10 mouse cellular contexts compared by ENCODE assay signal in the genomic region with DNA sequence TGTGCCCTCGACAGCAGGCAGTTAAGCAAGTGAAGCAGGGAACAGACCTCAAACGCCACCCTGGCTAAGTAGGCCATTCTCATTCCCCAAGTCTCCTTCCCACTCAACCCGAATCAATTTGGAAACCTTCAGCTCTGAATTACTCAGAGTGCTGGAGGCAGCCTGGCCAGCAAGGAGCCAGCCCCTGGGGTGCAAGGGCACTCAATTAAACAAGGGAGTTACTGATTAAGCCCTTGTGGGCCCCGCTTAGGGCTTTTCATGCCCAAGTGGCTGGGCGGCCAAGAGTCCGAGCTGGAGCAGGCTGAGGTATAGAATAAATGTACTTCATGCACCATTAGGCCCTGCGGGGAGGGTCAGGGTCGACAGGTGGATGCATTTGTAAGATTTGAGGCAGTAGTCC. TPM values are rescaled to one million over a fixed set of nuclear protein-coding genes. Genes with fewer than 3 reads are reported as not detected.
DNase-seq lines count a peak whose midpoint lies in the region; ATAC-seq lines count a peak whose summit lies in the region.
"Had no signal": no experiment of that assay in that cellular context is flagged by ENCODE, and none has a peak within 500 bp of the region (broad histone marks: within the 10 kb centered on the region; RNA-seq: fewer than 3 reads in every experiment).

No protein-coding gene starts in this region.

- 19% methylated on average over 8 of the region's 8 CpGs for WGBS in neural tube, embryonic 15.5 days
- WGBS in kidney, embryonic 14.5 days: 24% methylated on average over 8 of the region's 8 CpGs

- DNase-seq in adrenal gland, postnatal 14 days: peak; percentile 12
- no peak for DNase-seq in adrenal gland, adult (ENCODE audit: inconsistent age in 2 of 2, low spot score in 1 of 2)
- no peak for DNase-seq in neural tube, embryonic 10.5 days (ENCODE audit: extremely low spot score, low spot score)
- peak; percentile 64 for DNase-seq in retina, embryonic 14.5 days (ENCODE audit: low spot score)
- no peak for DNase-seq in gastrocnemius, adult 18-20 months (ENCODE audit: low spot score)

- no peaks in the 10 kb centered on the region for H3K36me3 ChIP-seq in neural tube, embryonic 15.5 days
- no peaks in the 10 kb centered on the region for H3K36me3 ChIP-seq in kidney, embryonic 14.5 days (ENCODE audit: control insufficient read depth, insufficient read depth, low read length)
- H3K36me3 ChIP-seq: embryonic facial prominence, embryonic 12.5 days had no signal

- 0 out of 2 replicates have a peak, but pooled peaks have one; percentile 45 for ATAC-seq in neural tube, embryonic 15.5 days (ENCODE audit: low FRiP score)
- peak; percentile 93 for ATAC-seq in kidney, embryonic 14.5 days (ENCODE audit: low FRiP score, low TSS enrichment)
- ATAC-seq in megakaryocyte-erythroid progenitor cell, adult 5-6 weeks (replicated peaks; ENCODE audit: low FRiP score, low TSS enrichment, poor library complexity, severe bottlenecking): no peak

- no peaks in the 10 kb centered on the region for H3K9me3 ChIP-seq in neural tube, embryonic 15.5 days (replicated peaks)
- no peaks in the 10 kb centered on the region for H3K9me3 ChIP-seq in kidney, embryonic 14.5 days (ENCODE audit: control insufficient read depth, low read length)
- H3K9me3 ChIP-seq: embryonic facial prominence, embryonic 12.5 days had no signal

- no peak overlapping the region for H3K4me3 ChIP-seq in neural tube, embryonic 15.5 days (replicated peaks)
- no peak overlapping the region for H3K4me3 ChIP-seq in kidney, embryonic 14.5 days (ENCODE audit: low read length)
- H3K4me3 ChIP-seq: embryonic facial prominence, embryonic 12.5 days; left cerebral cortex, adult 2 months had no signal

- no peak overlapping the region for H3K27ac ChIP-seq in neural tube, embryonic 15.5 days (replicated peaks)
- H3K27ac ChIP-seq in kidney, embryonic 14.5 days (ENCODE audit: low read depth, low read length): peak overlapping the region; percentile 83; the same call in 1 of the 2 replicates
- H3K27ac ChIP-seq: embryonic facial prominence, embryonic 12.5 days; left cerebral cortex, adult 2 months had no signal

- no peaks in the 10 kb centered on the region for H3K4me1 ChIP-seq in neural tube, embryonic 15.5 days
- H3K4me1 ChIP-seq in kidney, embryonic 14.5 days (ENCODE audit: control insufficient read depth, insufficient read depth, low read length): peaks cover 7% of the 10 kb centered on the region
- H3K4me1 ChIP-seq: embryonic facial prominence, embryonic 12.5 days had no signal

- no peak overlapping the region for H3K4me2 ChIP-seq in neural tube, embryonic 15.5 days
- H3K4me2 ChIP-seq in kidney, embryonic 14.5 days (replicated peaks; ENCODE audit: low read depth, low read length): no peak overlapping the region
- H3K4me2 ChIP-seq: embryonic facial prominence, embryonic 12.5 days had no signal

- no peak overlapping the region for H3K9ac ChIP-seq in neural tube, embryonic 15.5 days (replicated peaks)
- H3K9ac ChIP-seq in kidney, embryonic 14.5 days (ENCODE audit: low read depth, low read length): no peak overlapping the region
- H3K9ac ChIP-seq: embryonic facial prominence, embryonic 12.5 days had no signal

- no peaks in the 10 kb centered on the region for H3K27me3 ChIP-seq in neural tube, embryonic 15.5 days (replicated peaks)
- H3K27me3 ChIP-seq in kidney, embryonic 14.5 days (ENCODE audit: control insufficient read depth, insufficient read depth, low read length): peaks cover 6% of the 10 kb centered on the region; the same call in 1 of the 2 replicates
- H3K27me3 ChIP-seq: embryonic facial prominence, embryonic 12.5 days had no signal

RNA-seq across cellular contexts. Expression of a gene that starts 44.5 kb away (rescaled TPM):
- 0.56 and 1.7 TPM in 2 replicates for total RNA-seq in adrenal gland, postnatal 14 days (2021)
- polyA plus RNA-seq in neural tube, embryonic 15.5 days (2015; fragmentation: Nextera tagmentation; extraction: Ambion mirVana): 0.35 and 0.54 TPM in 2 replicates
- polyA plus RNA-seq in kidney, embryonic 14.5 days (2014; fragmentation: Nextera tagmentation; extraction: Ambion mirVana): 21.2 and 33.0 TPM in 2 replicates
- 1 to 10 TPM; 4.3 to 5.2 TPM for total RNA-seq in gastrocnemius, adult 18-20 months (2021)
- not detected in 2 replicates for total RNA-seq in megakaryocyte-erythroid progenitor cell, adult 5-6 weeks (2014; fragmentation: Nextera tagmentation)
- total RNA-seq in megakaryocyte-erythroid progenitor cell, adult 5-6 weeks (2017): not detected in 2 replicates

Comparison
In these comparisons a context has a peak if more than half of its experiments do, and no peak if none do; other contexts are left out.
1. DNase-seq: peak in adrenal gland, postnatal 14 days (single experiment) and retina, embryonic 14.5 days (single experiment); none in adrenal gland, adult (0 of 2), neural tube, embryonic 10.5 days (single experiment) and gastrocnemius, adult 18-20 months (single experiment).